Mouse (Mus musculus): ENCODE results near the gene Paqr3.

The Paqr3 gene

GRCm38 (mm10) chr5:97111207-97111910 lies at the start of gene Paqr3:
Paqr3 (minus strand) TSS chr5:97111596.
- peak; percentile 98 for DNase-seq (ENCODE audit: low spot score)

GRCm38 (mm10) chr5:97154688-97155087 lies 43.3 kb upstream of the Paqr3 start:
- no peak for DNase-seq (ENCODE audit: low spot score)

- DNase-seq (ENCODE audit: low spot score), result no peak
These were observed 23.9 kb upstream of the Paqr3 start for GRCm38 (mm10) chr5:97135331-97135730.

GRCm38 (mm10) chr5:97129589-97129988 lies 18.2 kb upstream of the Paqr3 start:
- DNase-seq (ENCODE audit: low spot score), result no peak

- DNase-seq (ENCODE audit: low spot score), result peak; percentile 59
These were observed 17.1 kb upstream of the Paqr3 start for GRCm38 (mm10) chr5:97128242-97129226.

- no peak for DNase-seq (ENCODE audit: low spot score)
These were observed 15.9 kb upstream of the Paqr3 start for GRCm38 (mm10) chr5:97127284-97127683.

GRCm38 (mm10) chr5:97126005-97126404 lies 14.6 kb upstream of the Paqr3 start:
- peak; percentile 53 for DNase-seq (ENCODE audit: low spot score)

- no peak for DNase-seq (ENCODE audit: low spot score)
These were observed 14.1 kb upstream of the Paqr3 start for GRCm38 (mm10) chr5:97125459-97125970.

GRCm38 (mm10) chr5:97124977-97125376 lies 13.6 kb upstream of the Paqr3 start:
- DNase-seq (ENCODE audit: low spot score), result no peak

- DNase-seq (ENCODE audit: low spot score), result no peak
These were observed 699 bp downstream of the Paqr3 start for GRCm38 (mm10) chr5:97110697-97111096.

GRCm38 (mm10) chr5:97110133-97110532 lies 1.3 kb downstream of the Paqr3 start:
- DNase-seq (ENCODE audit: low spot score), result no peak

GRCm38 (mm10) chr5:97108333-97108732 lies 3.1 kb downstream of the Paqr3 start:
- no peak for DNase-seq (ENCODE audit: low spot score)

GRCm38 (mm10) chr5:97099954-97100353 lies 11.4 kb downstream of the Paqr3 start:
- no peak for DNase-seq (ENCODE audit: low spot score)

- DNase-seq (ENCODE audit: low spot score), result no peak
These were observed 13.8 kb downstream of the Paqr3 start for GRCm38 (mm10) chr5:97097631-97098041.

GRCm38 (mm10) chr5:97095335-97095734 lies 16.1 kb downstream of the Paqr3 start:
- DNase-seq (ENCODE audit: low spot score), result no peak

- DNase-seq (ENCODE audit: low spot score), result no peak
These were observed 18.4 kb downstream of the Paqr3 start for GRCm38 (mm10) chr5:97092970-97093369.

- no peak for DNase-seq (ENCODE audit: low spot score)
These were observed 21.2 kb downstream of the Paqr3 start for GRCm38 (mm10) chr5:97090034-97090784.

GRCm38 (mm10) chr5:97089426-97089825 lies 22.0 kb downstream of the Paqr3 start:
- no peak for DNase-seq (ENCODE audit: low spot score)

GRCm38 (mm10) chr5:97088231-97088630 lies 23.2 kb downstream of the Paqr3 start:
- no peak for DNase-seq (ENCODE audit: low spot score)

- DNase-seq (ENCODE audit: low spot score), result no peak
These were observed 23.6 kb downstream of the Paqr3 start for GRCm38 (mm10) chr5:97087746-97088145.

- DNase-seq (ENCODE audit: low spot score), result peak; percentile 57
These were observed 24.3 kb downstream of the Paqr3 start for GRCm38 (mm10) chr5:97087030-97087630.

GRCm38 (mm10) chr5:97085071-97085470 lies 26.3 kb downstream of the Paqr3 start:
- no peak for DNase-seq (ENCODE audit: low spot score)
